Mouse (Mus musculus): ENCODE measurements around the gene Olfr1299. TPM values are rescaled to one million over a fixed set of nuclear protein-coding genes. Genes with fewer than 3 reads are reported as not detected.

Olfr1299 gene
- not detected for polyA plus RNA-seq (2015; fragmentation: Illumina TruSeq; extraction: RNeasy Lipid Tissue Mini Kit (QIAGEN cat#74804); ENCODE audit: insufficient read depth, low replicate concordance)

DNA sequence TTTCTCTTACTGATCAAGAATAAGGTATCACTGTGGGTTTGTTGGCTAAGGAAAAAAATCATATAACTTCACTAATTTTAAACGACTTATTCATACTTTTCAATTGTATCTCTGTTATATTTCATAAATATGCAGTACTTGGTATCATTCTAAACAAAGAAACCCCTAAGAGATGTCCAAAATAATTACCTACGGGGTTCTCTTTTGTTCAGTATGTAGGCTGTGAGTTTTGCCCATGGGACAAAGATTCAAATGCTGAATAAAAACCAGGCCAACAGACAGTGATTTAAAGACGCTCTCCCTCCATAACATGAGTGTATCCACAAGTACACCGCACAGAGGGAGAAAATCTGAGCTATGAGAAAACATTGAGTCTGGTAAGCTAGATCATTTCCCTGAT, at the start of gene Olfr1299:
Olfr1299 (plus strand) TSS at position 301 of the 400 bp plus-strand sequence.

DNA sequence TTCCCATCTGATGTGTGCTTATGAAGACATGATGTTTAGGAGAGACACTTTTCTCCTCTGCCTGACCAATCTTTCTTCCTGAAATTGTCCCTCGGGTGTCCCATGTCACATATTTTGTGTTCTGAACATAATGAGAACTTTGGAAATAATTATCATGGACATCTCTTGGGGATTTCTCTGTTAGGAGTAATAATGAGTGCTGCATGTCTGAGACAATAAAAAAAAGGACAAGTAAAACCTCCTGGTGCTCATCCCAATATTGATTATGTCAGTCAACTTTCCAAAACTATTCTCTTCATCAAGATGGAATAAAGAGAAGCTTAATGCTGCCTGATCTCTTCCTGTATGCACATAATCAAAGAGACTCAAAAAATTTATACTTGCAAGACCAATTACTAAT, 34.8 kb upstream of the Olfr1299 start, which contains the start of gene Olfr1297:
Olfr1297 (minus strand) TSS at position 101 of the 400 bp plus-strand sequence.

DNA sequence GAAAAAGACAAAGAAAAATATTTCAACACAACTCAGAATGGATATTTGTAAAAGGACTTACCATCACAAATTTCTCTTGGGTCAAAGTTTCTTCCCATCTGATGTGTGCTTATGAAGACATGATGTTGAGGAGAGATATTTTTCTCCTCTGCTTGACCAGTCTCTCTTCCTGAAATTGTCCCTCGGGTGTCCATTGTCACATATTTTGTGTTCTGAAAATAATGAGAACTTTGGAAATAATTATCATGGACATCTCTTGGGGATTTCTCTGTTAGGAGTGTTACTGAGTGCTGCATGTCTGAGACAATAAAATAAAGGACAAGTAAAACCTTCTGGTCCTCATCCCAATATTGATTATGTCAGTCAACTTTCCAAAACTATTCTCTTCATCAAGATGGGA, 12.1 kb upstream of the Olfr1299 start, which contains the start of gene Olfr1298:
Olfr1298 (minus strand) TSS at position 101 of the 400 bp plus-strand sequence.

Other genes with a start within 250 kb of the Olfr1299 start
- not detected for gene Olfr1286, start 238.3 kb upstream of the Olfr1299 start, polyA plus RNA-seq (2015; fragmentation: Illumina TruSeq; extraction: RNeasy Lipid Tissue Mini Kit (QIAGEN cat#74804); ENCODE audit: insufficient read depth, low replicate concordance)
- not detected for gene Olfr1287, start 212.3 kb upstream of the Olfr1299 start, polyA plus RNA-seq (2015; fragmentation: Illumina TruSeq; extraction: RNeasy Lipid Tissue Mini Kit (QIAGEN cat#74804); ENCODE audit: insufficient read depth, low replicate concordance)
- gene Olfr1288, start 187.3 kb upstream of the Olfr1299 start, polyA plus RNA-seq (2015; fragmentation: Illumina TruSeq; extraction: RNeasy Lipid Tissue Mini Kit (QIAGEN cat#74804); ENCODE audit: insufficient read depth, low replicate concordance) = not detected
- gene Olfr1289, start 180.6 kb upstream of the Olfr1299 start, polyA plus RNA-seq (2015; fragmentation: Illumina TruSeq; extraction: RNeasy Lipid Tissue Mini Kit (QIAGEN cat#74804); ENCODE audit: insufficient read depth, low replicate concordance) = not detected
- gene Olfr1290, start 167.6 kb upstream of the Olfr1299 start, polyA plus RNA-seq (2015; fragmentation: Illumina TruSeq; extraction: RNeasy Lipid Tissue Mini Kit (QIAGEN cat#74804); ENCODE audit: insufficient read depth, low replicate concordance) = not detected
- not detected for gene Olfr1291-ps1, start 164.2 kb upstream of the Olfr1299 start, polyA plus RNA-seq (2015; fragmentation: Illumina TruSeq; extraction: RNeasy Lipid Tissue Mini Kit (QIAGEN cat#74804); ENCODE audit: insufficient read depth, low replicate concordance)
- not detected for gene Olfr1293-ps, start 136.2 kb upstream of the Olfr1299 start, polyA plus RNA-seq (2015; fragmentation: Illumina TruSeq; extraction: RNeasy Lipid Tissue Mini Kit (QIAGEN cat#74804); ENCODE audit: insufficient read depth, low replicate concordance)
- gene Olfr1294, start 121.1 kb upstream of the Olfr1299 start, polyA plus RNA-seq (2015; fragmentation: Illumina TruSeq; extraction: RNeasy Lipid Tissue Mini Kit (QIAGEN cat#74804); ENCODE audit: insufficient read depth, low replicate concordance) = not detected
- not detected for gene Olfr1295, start 91.7 kb upstream of the Olfr1299 start, polyA plus RNA-seq (2015; fragmentation: Illumina TruSeq; extraction: RNeasy Lipid Tissue Mini Kit (QIAGEN cat#74804); ENCODE audit: insufficient read depth, low replicate concordance)
- gene Olfr1297, start 34.9 kb upstream of the Olfr1299 start, polyA plus RNA-seq (2015; fragmentation: Illumina TruSeq; extraction: RNeasy Lipid Tissue Mini Kit (QIAGEN cat#74804); ENCODE audit: insufficient read depth, low replicate concordance) = not detected
- not detected for gene Olfr1298, start 12.2 kb upstream of the Olfr1299 start, polyA plus RNA-seq (2015; fragmentation: Illumina TruSeq; extraction: RNeasy Lipid Tissue Mini Kit (QIAGEN cat#74804); ENCODE audit: insufficient read depth, low replicate concordance)
- gene Olfr1301, start 89.6 kb downstream of the Olfr1299 start, polyA plus RNA-seq (2015; fragmentation: Illumina TruSeq; extraction: RNeasy Lipid Tissue Mini Kit (QIAGEN cat#74804); ENCODE audit: insufficient read depth, low replicate concordance) = not detected
- gene Olfr1302, start 116.0 kb downstream of the Olfr1299 start, polyA plus RNA-seq (2015; fragmentation: Illumina TruSeq; extraction: RNeasy Lipid Tissue Mini Kit (QIAGEN cat#74804); ENCODE audit: insufficient read depth, low replicate concordance) = not detected
- gene Olfr1303, start 158.9 kb downstream of the Olfr1299 start, polyA plus RNA-seq (2015; fragmentation: Illumina TruSeq; extraction: RNeasy Lipid Tissue Mini Kit (QIAGEN cat#74804); ENCODE audit: insufficient read depth, low replicate concordance) = not detected
- gene Olfr1305, start 215.7 kb downstream of the Olfr1299 start, polyA plus RNA-seq (2015; fragmentation: Illumina TruSeq; extraction: RNeasy Lipid Tissue Mini Kit (QIAGEN cat#74804); ENCODE audit: insufficient read depth, low replicate concordance) = not detected

Measured in spleen, adult 10 weeks (tissue).